Comparison of ENCODE assay signal across 14 mouse cellular contexts in the genomic region with DNA sequence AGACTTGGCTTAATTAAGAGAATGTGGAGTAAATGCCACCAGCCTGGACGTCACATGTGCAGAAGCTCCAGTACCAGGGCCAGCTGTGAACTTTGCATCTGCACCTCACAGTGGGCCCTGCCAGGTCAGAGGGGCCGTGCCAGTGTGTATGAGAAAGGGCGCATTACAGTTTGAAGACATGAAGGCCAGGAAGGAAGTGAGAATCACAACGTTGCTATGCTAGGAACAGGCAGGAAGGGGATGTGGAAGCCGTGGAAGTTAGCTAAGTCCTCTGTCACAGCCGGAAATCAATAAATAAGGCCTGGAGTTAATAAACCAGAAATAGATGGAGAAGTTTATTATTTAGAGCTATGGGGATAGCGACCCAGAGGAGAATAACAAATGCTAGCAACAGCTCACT. TPM values are rescaled to one million over a fixed set of nuclear protein-coding genes. Genes with fewer than 3 reads are reported as not detected.
A peak's percentile ranks its signal among the peaks of the same experiment; 100 is the strongest.
DNase-seq lines count a peak whose midpoint lies in the region; ATAC-seq and TF ChIP-seq lines count a peak whose summit lies in the region.
"Had no signal": no experiment of that assay in that cellular context is flagged by ENCODE, and none has a peak within 500 bp of the region (broad histone marks: within the 10 kb centered on the region; RNA-seq: fewer than 3 reads in every experiment).

No protein-coding gene starts in this region.

- H3K4me2 ChIP-seq in intestine, embryonic 14.5 days (ENCODE audit: low read length): no peak overlapping the region
- no peak overlapping the region for H3K4me2 ChIP-seq in intestine, embryonic 16.5 days (ENCODE audit: low read depth, low read length)
- no peak overlapping the region for H3K4me2 ChIP-seq in embryonic facial prominence, embryonic 13.5 days
- no peak overlapping the region for H3K4me2 ChIP-seq in heart, postnatal 0 days (ENCODE audit: low read depth, low read length)
- H3K4me2 ChIP-seq: embryonic facial prominence, embryonic 12.5 days; limb, embryonic 13.5 days had no signal

- WGBS in intestine, embryonic 14.5 days: 68% methylated on average over 7 of the region's 7 CpGs
- 60% methylated on average over 7 of the region's 7 CpGs for WGBS in intestine, embryonic 16.5 days
- 50% methylated on average over 7 of the region's 7 CpGs for WGBS in embryonic facial prominence, embryonic 13.5 days
- 60% methylated on average over 7 of the region's 7 CpGs for WGBS in heart, postnatal 0 days

- TF ChIP-seq CTCF in heart, postnatal 0 days (IDR thresholded peaks at IDR 0.05; ENCODE audit: low read depth): no peak

- H3K9ac ChIP-seq in intestine, embryonic 14.5 days (ENCODE audit: low read length): no peak overlapping the region
- no peak overlapping the region for H3K9ac ChIP-seq in intestine, embryonic 16.5 days (ENCODE audit: low read depth, low read length)
- H3K9ac ChIP-seq in embryonic facial prominence, embryonic 13.5 days: 0 out of 2 replicates have a peak overlapping the region, but pooled peaks have one; percentile 11
- H3K9ac ChIP-seq in heart, postnatal 0 days (replicated peaks; ENCODE audit: low read depth, low read length): no peak overlapping the region
- H3K9ac ChIP-seq: embryonic facial prominence, embryonic 12.5 days; limb, embryonic 13.5 days had no signal

- no peaks in the 10 kb centered on the region for H3K9me3 ChIP-seq in intestine, embryonic 14.5 days (ENCODE audit: control insufficient read depth, low read length)
- no peaks in the 10 kb centered on the region for H3K9me3 ChIP-seq in intestine, embryonic 16.5 days (ENCODE audit: control insufficient read depth, low read length)
- H3K9me3 ChIP-seq in embryonic facial prominence, embryonic 13.5 days: no peaks in the 10 kb centered on the region
- no peaks in the 10 kb centered on the region for H3K9me3 ChIP-seq in heart, postnatal 0 days (replicated peaks; ENCODE audit: control insufficient read depth, low read length)
- H3K9me3 ChIP-seq: embryonic facial prominence, embryonic 12.5 days; limb, embryonic 13.5 days had no signal

- H3K27me3 ChIP-seq in intestine, embryonic 14.5 days (replicated peaks; ENCODE audit: control insufficient read depth, insufficient read depth, low read length): no peaks in the 10 kb centered on the region
- H3K27me3 ChIP-seq in intestine, embryonic 16.5 days (replicated peaks; ENCODE audit: control insufficient read depth, insufficient read depth, low read length): no peaks in the 10 kb centered on the region
- H3K27me3 ChIP-seq in embryonic facial prominence, embryonic 13.5 days: no peaks in the 10 kb centered on the region
- no peaks in the 10 kb centered on the region for H3K27me3 ChIP-seq in heart, postnatal 0 days (ENCODE audit: control insufficient read depth, insufficient read depth, low read length)
- H3K27me3 ChIP-seq: embryonic facial prominence, embryonic 12.5 days; limb, embryonic 13.5 days; Patski had no signal

- no peak overlapping the region for H3K4me3 ChIP-seq in intestine, embryonic 14.5 days (ENCODE audit: low read depth, low read length)
- H3K4me3 ChIP-seq in intestine, embryonic 16.5 days (ENCODE audit: low read length): no peak overlapping the region
- no peak overlapping the region for H3K4me3 ChIP-seq in embryonic facial prominence, embryonic 13.5 days
- no peak overlapping the region for H3K4me3 ChIP-seq in heart, postnatal 0 days (ENCODE audit: low read depth, low read length)
- H3K4me3 ChIP-seq: embryonic facial prominence, embryonic 12.5 days; limb, embryonic 13.5 days had no signal

- TF ChIP-seq EP300 in heart, postnatal 0 days (IDR thresholded peaks at IDR 0.05; ENCODE audit: low read depth): no peak

- H3K4me1 ChIP-seq in intestine, embryonic 14.5 days (replicated peaks; ENCODE audit: control insufficient read depth, insufficient read depth, low read length): no peaks in the 10 kb centered on the region
- H3K4me1 ChIP-seq in intestine, embryonic 16.5 days (ENCODE audit: control insufficient read depth, insufficient read depth, low read length): peaks cover 9% of the 10 kb centered on the region; the same call in 1 of the 2 replicates
- peaks cover 26% of the 10 kb centered on the region for H3K4me1 ChIP-seq in embryonic facial prominence, embryonic 13.5 days
- 0 out of 2 replicates have a peak, but pooled peaks cover 3% of the 10 kb centered on the region for H3K4me1 ChIP-seq in heart, postnatal 0 days (ENCODE audit: control insufficient read depth, insufficient read depth)

- H3K27ac ChIP-seq in intestine, embryonic 14.5 days (ENCODE audit: low read depth): no peak overlapping the region
- H3K27ac ChIP-seq in intestine, embryonic 16.5 days (ENCODE audit: low read length): no peak overlapping the region
- H3K27ac ChIP-seq in embryonic facial prominence, embryonic 13.5 days: no peak overlapping the region
- peak overlapping the region; percentile 56 for H3K27ac ChIP-seq in heart, postnatal 0 days (ENCODE audit: low read depth)
- H3K27ac ChIP-seq: embryonic facial prominence, embryonic 12.5 days; limb, embryonic 13.5 days had no signal

- H3K36me3 ChIP-seq in intestine, embryonic 14.5 days (ENCODE audit: control insufficient read depth, insufficient read depth, low read length): no peaks in the 10 kb centered on the region
- H3K36me3 ChIP-seq in intestine, embryonic 16.5 days (ENCODE audit: control insufficient read depth, insufficient read depth, low read length): no peaks in the 10 kb centered on the region
- no peaks in the 10 kb centered on the region for H3K36me3 ChIP-seq in embryonic facial prominence, embryonic 13.5 days
- no peaks in the 10 kb centered on the region for H3K36me3 ChIP-seq in heart, postnatal 0 days (replicated peaks; ENCODE audit: control insufficient read depth, insufficient read depth, low read length)
- H3K36me3 ChIP-seq: embryonic facial prominence, embryonic 12.5 days; limb, embryonic 13.5 days had no signal

- ATAC-seq in intestine, embryonic 14.5 days (replicated peaks; ENCODE audit: low FRiP score, low TSS enrichment, low read depth): no peak
- ATAC-seq in intestine, embryonic 16.5 days: no peak
- ATAC-seq in embryonic facial prominence, embryonic 13.5 days (ENCODE audit: insufficient number of reproducible peaks, insufficient read depth, low FRiP score, low TSS enrichment, low read depth): no peak
- no peak for ATAC-seq in heart, postnatal 0 days (ENCODE audit: insufficient read depth, low read depth)
- no peak for ATAC-seq in erythroblast, adult 5-6 weeks (replicated peaks; ENCODE audit: low FRiP score, poor library complexity, severe bottlenecking)
- ATAC-seq: intestine, postnatal 0 days; Patski had no signal

- peak; percentile 49 for DNase-seq in intestine, embryonic 14.5 days (ENCODE audit: low spot score)
- no peak for DNase-seq in heart, postnatal 0 days (ENCODE audit: low spot score)
- peak; percentile 55 for DNase-seq in kidney, postnatal 14 days
- no peak for DNase-seq in B cell, adult 2 months
- no peak for DNase-seq in gastrocnemius, postnatal 25 days
- DNase-seq: cerebellum, postnatal 14 days; thymus, adult 2 months had no signal

RNA-seq across cellular contexts. Expression of a gene that starts 28.4 kb away (rescaled TPM):
- 9.5 and 11.3 TPM in 2 replicates for polyA plus RNA-seq in intestine, embryonic 14.5 days (2014; fragmentation: Nextera tagmentation; extraction: Ambion mirVana)
- 13.6 and 13.8 TPM in 2 replicates for polyA plus RNA-seq in intestine, embryonic 16.5 days (2015; fragmentation: Nextera tagmentation; extraction: Ambion mirVana)
- 16.2 and 19.2 TPM in 2 replicates for polyA plus RNA-seq in embryonic facial prominence, embryonic 13.5 days (2015; fragmentation: Nextera tagmentation; extraction: Ambion mirVana)
- total RNA-seq in heart, postnatal 0 days (2014; rRNA removed; ENCODE audit: low replicate concordance): 9.6 and 11.3 TPM in 2 replicates
- polyA plus RNA-seq in heart, postnatal 0 days (2015; fragmentation: Nextera tagmentation; extraction: Ambion mirVana): 14.0 and 18.3 TPM in 2 replicates
- total RNA-seq in gastrocnemius, postnatal 25 days (2021): 10 to 100 TPM; 17.8 to 21.3 TPM
- 0.42 and 2.5 TPM in 2 replicates for total RNA-seq in erythroblast, adult 5-6 weeks (2015; ENCODE audit: low replicate concordance)
- 5.3 TPM in 1 of 2 replicates, not detected in the other for total RNA-seq in erythroblast, adult 5-6 weeks (2017; ENCODE audit: low replicate concordance)

Comparison
In these comparisons a context has a peak if more than half of its experiments do, and no peak if none do; other contexts are left out.
1. DNase-seq: peak in intestine, embryonic 14.5 days (single experiment) and kidney, postnatal 14 days (single experiment); none in heart, postnatal 0 days (single experiment), B cell, adult 2 months (0 of 2) and gastrocnemius, postnatal 25 days (single experiment).